Mouse (Mus musculus) cerebellum, adult 2 months (tissue): ENCODE measurements around the gene Srp68.

Experiments
- CTCF ChIP-seq: fragments of 200-500 bp; IDR thresholded peaks from 2 replicates; pipeline ENCODE4 v1.5.1; 2011; ENCODE audit warnings: low read depth, mild to moderate bottlenecking, control low read depth, low read length, moderate library complexity, borderline replicate concordance; ENCODE audit not compliant: insufficient read depth
- POLR2A ChIP-seq: fragments of 200-500 bp; IDR thresholded peaks from 2 replicates; pipeline ENCODE4 v1.6.1; 2011; ENCODE audit warnings: low read length, control low read depth, borderline replicate concordance; ENCODE audit not compliant: insufficient read depth

DNA sequence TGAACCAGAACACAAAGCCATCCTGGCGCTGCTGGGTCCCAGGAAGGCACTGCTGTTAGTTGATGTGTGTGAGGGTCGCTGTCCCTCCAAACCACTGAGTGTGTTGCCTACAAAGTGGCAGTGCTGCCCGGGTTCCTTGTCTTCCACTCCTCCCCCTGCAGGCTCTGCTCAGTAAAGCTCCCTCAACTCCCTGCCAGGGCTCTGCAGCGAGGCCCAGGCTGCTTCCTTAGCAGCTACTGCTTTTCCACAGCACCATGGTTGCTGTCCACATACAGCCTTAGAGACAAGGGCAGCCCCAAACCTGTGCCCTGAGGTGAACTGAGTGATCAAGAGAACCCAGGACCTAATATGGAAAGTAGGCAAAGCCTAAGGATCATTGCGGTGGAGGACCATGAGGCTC lies 13.3 kb upstream of the Srp68 start:
- no peak for TF ChIP-seq POLR2A
- no peak for TF ChIP-seq CTCF
